Mouse (Mus musculus) CH12.LX (cell line): ENCODE data around the gene Abca4. TPM values are rescaled to one million over a fixed set of nuclear protein-coding genes. Genes with fewer than 3 reads are reported as not detected.

Experiments used
- DNase-seq: peaks from one replicate; pipeline ENCODE4 v3.0.0-alpha.2; 2013; ENCODE audit errors: extremely low read depth
- H3K27ac ChIP-seq: 2 replicates; pipeline ENCODE4 v1.5.1; 2012; ENCODE audit warnings: low read depth, mild to moderate bottlenecking, control low read depth, moderate library complexity; ENCODE audit not compliant: insufficient read depth
- H3K27me3 ChIP-seq: replicated peaks from 2 replicates; pipeline ENCODE3; 2012; ENCODE audit warnings: inconsistent platforms
- H3K36me3 ChIP-seq, 2 experiments: replicated peaks in 1 of 2; 2 replicates each; pipeline versions ENCODE3 to v1.6.1; 2012; ENCODE audit warnings: inconsistent platforms in 1 of 2, low read length in 1 of 2, mild to moderate bottlenecking in 1 of 2, mixed read lengths in 1 of 2, moderate library complexity in 1 of 2; ENCODE audit not compliant: control insufficient read depth in 1 of 2, insufficient read depth in 1 of 2
- H3K4me1 ChIP-seq, 2 experiments: 2 replicates each; pipeline ENCODE4 v1.6.1; 2012; ENCODE audit warnings: inconsistent platforms in 1 of 2, moderate library complexity in 1 of 2; ENCODE audit not compliant: insufficient read depth in 2 of 2, control insufficient read depth in 1 of 2
- H3K4me2 ChIP-seq: 2 replicates; pipeline ENCODE4 v1.6.1; 2012; ENCODE audit warnings: low read depth, mild to moderate bottlenecking, control low read depth; ENCODE audit not compliant: poor library complexity, insufficient read depth, severe bottlenecking
- H3K4me3 ChIP-seq, 3 experiments: fragments of 150-350 bp in 1 of 3; sonication (generic) in 1 of 3; replicated peaks in 1 of 3; 2 replicates each; pipeline versions ENCODE3 to v1.5.1; 2011 to 2012; ENCODE audit warnings: low read depth in 2 of 3, low read length in 2 of 3, mild to moderate bottlenecking in 2 of 3, moderate library complexity in 2 of 3, control low read depth in 1 of 3, improper control_type of control experiment in 1 of 3, inconsistent platforms in 1 of 3, mixed read lengths in 1 of 3; ENCODE audit not compliant: poor library complexity in 1 of 3
- H3K79me2 ChIP-seq: replicated peaks from 2 replicates; pipeline ENCODE4 v1.6.1; 2012; ENCODE audit warnings: mild to moderate bottlenecking, moderate library complexity; ENCODE audit not compliant: control insufficient read depth, poor library complexity, insufficient read depth, severe bottlenecking; ENCODE audit errors: extremely low read depth
- H3K9ac ChIP-seq: 2 replicates; pipeline ENCODE4 v1.6.1; 2012; ENCODE audit warnings: low read depth, mild to moderate bottlenecking, control low read depth, moderate library complexity; ENCODE audit not compliant: insufficient read depth
- H3K9me3 ChIP-seq: replicated peaks from 2 replicates; pipeline ENCODE3; 2012; ENCODE audit warnings: low read length, inconsistent platforms, mixed read lengths
- CHD1 ChIP-seq: IDR thresholded peaks from 2 replicates; pipeline ENCODE4 v1.6.1; 2012; ENCODE audit warnings: low read depth, low read length, improper control_type of control experiment, inconsistent platforms
- E2F4 ChIP-seq: IDR thresholded peaks from 2 replicates; pipeline ENCODE4 v1.6.1; 2011; ENCODE audit warnings: low read depth, low read length, improper control_type of control experiment; ENCODE audit not compliant: insufficient replicate concordance
- MAX ChIP-seq: IDR thresholded peaks from 2 replicates; pipeline ENCODE4 v1.6.1; 2011; ENCODE audit warnings: low read length, improper control_type of control experiment
- POLR2AphosphoS2 ChIP-seq: IDR thresholded peaks from 2 replicates; pipeline ENCODE4 v1.6.1; 2011; ENCODE audit warnings: low read depth, low read length, improper control_type of control experiment
- SIN3A ChIP-seq: IDR thresholded peaks from 2 replicates; pipeline ENCODE4 v1.6.1; 2012; ENCODE audit warnings: low read length, improper control_type of control experiment, inconsistent platforms
- SMC3 ChIP-seq: IDR thresholded peaks from 2 replicates; pipeline ENCODE4 v1.6.1; 2011; ENCODE audit warnings: low read depth, low read length, improper control_type of control experiment
- TBP ChIP-seq: conservative IDR thresholded peaks from 2 replicates; pipeline ENCODE4 v1.6.1; 2011; ENCODE audit warnings: low read depth, low read length, improper control_type of control experiment
- UBTF ChIP-seq: IDR thresholded peaks from 2 replicates; pipeline ENCODE4 v1.6.1; 2012; ENCODE audit warnings: low read depth, mild to moderate bottlenecking, inconsistent platforms, low read length, improper control_type of control experiment, moderate library complexity
- ZC3H11A ChIP-seq: IDR thresholded peaks from 2 replicates; pipeline ENCODE4 v1.6.1; 2012; ENCODE audit warnings: low read depth, mild to moderate bottlenecking, inconsistent platforms, low read length, improper control_type of control experiment
- ZMIZ1 ChIP-seq: IDR thresholded peaks from 2 replicates; pipeline ENCODE4 v1.6.1; 2012; ENCODE audit warnings: low read depth, mild to moderate bottlenecking, inconsistent platforms, low read length, improper control_type of control experiment
- dilution Hi-C: fragments of 300-500 bp; cut with MboI; formaldehyde crosslinking; loops from 2 replicates; pipeline ENCODE4 v1.14.3; 2020; ENCODE audit warnings: low sequenced_read_pairs; ENCODE audit not compliant: extremely low pct_unique_long_range_greater_than_20kb, extremely low pct_ligation_motif_present
- in situ Hi-C: fragments of 300-500 bp; cut with MboI; formaldehyde crosslinking; loops from 3 replicates; pipeline ENCODE4 v1.14.3; 2019; ENCODE audit warnings: low sequenced_read_pairs, low pct_ligation_motif_present, low pct_unique_long_range_greater_than_20kb, mixed read lengths
- polyA plus RNA-seq: library from polyadenylated mRNA; unstranded; fragments of >175 nt; gene quantifications from 2 replicates; pipeline ENCODE4 v1.2.1, GENCODE M21; 2012; ENCODE audit warnings: low read depth; ENCODE audit not compliant: insufficient read length
- total RNA-seq, 2 experiments: library from RNA; depleted of rRNA; stranded (reverse); fragments of 300-350 nt in 1 of 2; fragments of >200 nt in 1 of 2; gene quantifications; 2 replicates each; pipeline ENCODE4 v1.2.3; 2012 to 2014

Gene Abca4
- total and polyA plus RNA-seq, 3 experiments = 0.34 to 0.57 (median 0.46) TPM

- no peak overlapping the region for H3K27ac ChIP-seq
- H3K4me1 ChIP-seq = peaks cover 2 to 10% of the 10 kb centered on the region in 2 experiments; a peak in 2 of 4 replicates
- H3K27me3 ChIP-seq = no peaks in the 10 kb centered on the region
- TF ChIP-seq TBP = no peak
- TF ChIP-seq ZC3H11A = no peak
- DNase-seq = no peak
- no peaks in the 10 kb centered on the region for H3K9me3 ChIP-seq
- no peaks in the 10 kb centered on the region for H3K36me3 ChIP-seq
- H3K9ac ChIP-seq = no peak overlapping the region
- H3K4me3 ChIP-seq = no peak overlapping the region
- dilution Hi-C loops = no loop called here
- H3K79me2 ChIP-seq = no peaks in the 10 kb centered on the region
- in situ Hi-C loops = no loop called here
- H3K4me2 ChIP-seq = no peak overlapping the region
These were observed 3.7 kb upstream of the Abca4 start for GRCm38 (mm10) chr3:122040522-122040921.

GRCm38 (mm10) chr3:122043102-122043501 lies 1.1 kb upstream of the Abca4 start:
- Histone ChIP-seq H3K27me3 (no peaks in the 10 kb centered on the region), H3K27ac (no peak overlapping the region), H3K4me3 (no peak overlapping the region), H3K36me3 (no peaks in the 10 kb centered on the region), H3K9ac (no peak overlapping the region), H3K9me3 (no peaks in the 10 kb centered on the region), H3K4me1 (peaks cover 2 to 11% of the 10 kb centered on the region in 2 experiments; a peak in 1 of 4 replicates), H3K4me2 (no peak overlapping the region), H3K79me2 (no peaks in the 10 kb centered on the region)
- in situ Hi-C loops = no loop called here
- dilution Hi-C loops = no loop called here
- TF ChIP-seq SMC3 = no peak
- TF ChIP-seq CHD1 = no peak
- no peak for TF ChIP-seq UBTF
- TF ChIP-seq POLR2AphosphoS2 = no peak
- TF ChIP-seq SIN3A = no peak
- no peak for TF ChIP-seq ZC3H11A
- TF ChIP-seq ZMIZ1 = no peak
- TF ChIP-seq TBP = no peak
- TF ChIP-seq MAX = no peak
- no peak for TF ChIP-seq E2F4
- no peak for DNase-seq

GRCm38 (mm10) chr3:122046187-122046620 lies 2.0 kb downstream of the Abca4 start:
- Histone ChIP-seq H3K79me2 (no peaks in the 10 kb centered on the region), H3K4me2 (no peak overlapping the region), H3K36me3 (no peaks in the 10 kb centered on the region), H3K9ac (no peak overlapping the region), H3K4me1 (peaks cover 6 to 28% of the 10 kb centered on the region in 2 experiments), H3K27ac (no peak overlapping the region), H3K9me3 (no peaks in the 10 kb centered on the region), H3K27me3 (no peaks in the 10 kb centered on the region), H3K4me3 (no peak overlapping the region)
- in situ Hi-C loops = no loop called here
- DNase-seq = no peak
- no peak for TF ChIP-seq SMC3
- dilution Hi-C loops = no loop called here
